Mouse (Mus musculus) cerebellum, adult 8-10 months (tissue): ENCODE data around the gene Cadm1.

Experiments used
- DNase-seq: peaks from one replicate; pipeline ENCODE4 v3.0.0; 2022

Gene Cadm1

GRCm38 (mm10) chr9:47825668-47826067 lies 295.7 kb downstream of the Cadm1 start:
- DNase-seq, result no peak

DNA sequence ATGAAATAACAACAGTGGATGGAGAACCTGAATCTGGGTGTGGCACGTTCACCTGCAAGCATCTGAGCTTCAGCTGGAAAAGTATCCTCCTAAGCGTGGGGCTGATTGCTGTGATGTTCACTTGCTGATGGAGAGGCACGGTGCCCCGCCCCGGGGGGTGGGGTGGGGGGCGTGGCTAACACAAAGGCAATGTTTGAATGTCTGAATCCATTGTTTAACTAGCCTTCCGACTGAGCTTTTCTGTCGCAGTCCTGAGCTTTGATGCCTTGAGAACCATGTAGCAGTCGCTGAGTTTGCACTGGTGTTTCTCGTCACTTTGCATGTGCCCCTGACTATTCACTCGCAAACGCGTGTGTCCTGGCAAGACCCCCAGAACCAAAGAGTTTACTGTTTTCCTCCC lies 298.8 kb downstream of the Cadm1 start:
- no peak for DNase-seq

GRCm38 (mm10) chr9:47829204-47829603 lies 299.2 kb downstream of the Cadm1 start:
- DNase-seq, result no peak

DNA sequence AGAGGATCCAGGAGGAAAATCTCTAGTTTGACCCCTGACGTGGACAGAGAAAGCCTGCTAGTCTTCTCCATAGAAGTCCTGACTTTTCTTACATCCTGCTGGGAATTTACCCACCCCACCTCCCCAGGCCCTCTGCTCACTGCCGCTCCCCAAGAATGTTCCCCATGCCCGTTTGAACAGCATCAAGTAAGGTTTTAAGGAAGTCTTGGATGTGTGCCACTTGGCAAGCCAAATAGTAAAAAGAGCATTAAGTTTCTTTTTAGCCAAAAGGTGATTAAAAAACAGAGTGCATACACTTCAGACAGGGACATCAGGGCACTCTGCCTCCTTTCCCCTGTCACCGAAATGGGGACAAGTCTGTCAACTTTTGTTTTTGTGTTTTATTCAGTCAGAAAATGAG lies 299.9 kb downstream of the Cadm1 start:
- DNase-seq, result no peak

DNA sequence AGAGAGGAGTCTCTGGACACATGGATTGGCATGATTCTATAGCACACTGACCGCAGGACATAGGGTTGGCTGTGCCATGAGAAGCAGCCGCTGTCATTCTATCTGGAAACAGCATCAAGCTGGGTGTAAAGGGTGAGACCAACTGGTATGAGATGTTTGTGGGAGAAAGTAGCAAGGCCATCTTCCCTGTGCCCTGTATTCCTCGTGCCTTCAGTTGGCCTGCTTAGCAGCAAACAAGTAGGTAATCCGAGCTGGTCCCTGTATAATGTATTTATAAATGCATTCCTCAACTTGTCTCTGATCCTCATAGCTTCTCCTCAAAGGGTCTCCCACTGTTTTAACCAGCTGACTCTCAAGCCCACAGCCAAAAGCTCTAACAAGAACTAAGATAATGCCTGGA lies 301.4 kb downstream of the Cadm1 start:
- no peak for DNase-seq

- DNase-seq, result no peak
These were observed 308.2 kb downstream of the Cadm1 start for GRCm38 (mm10) chr9:47838170-47838569.

GRCm38 (mm10) chr9:47838890-47839691 lies 309.1 kb downstream of the Cadm1 start:
- DNase-seq, result no peak

- DNase-seq, result no peak
These were observed 309.7 kb downstream of the Cadm1 start for GRCm38 (mm10) chr9:47839692-47840025.

DNA sequence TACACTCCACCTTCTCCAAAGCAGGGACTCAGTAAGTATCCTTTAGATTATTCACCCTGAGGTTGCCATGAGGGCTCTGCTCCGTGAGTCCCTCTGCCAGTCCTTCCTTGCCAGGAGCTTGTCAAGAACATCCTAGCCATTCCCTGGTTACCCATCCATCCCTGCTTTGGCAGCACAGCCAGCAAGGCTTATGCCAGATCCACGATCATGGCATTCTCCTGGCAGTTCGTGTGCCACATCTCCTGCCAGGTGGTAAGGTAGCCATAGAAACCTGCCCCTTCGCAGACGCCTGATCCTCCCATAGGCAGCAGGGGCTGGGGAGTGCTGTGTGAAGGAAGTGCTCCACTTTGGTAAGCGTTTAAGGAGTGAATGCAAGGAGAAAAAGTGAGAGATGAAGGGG lies 313.4 kb downstream of the Cadm1 start:
- DNase-seq, result no peak

GRCm38 (mm10) chr9:47846275-47846674 lies 316.3 kb downstream of the Cadm1 start:
- DNase-seq, result no peak

- no peak for DNase-seq
These were observed 317.0 kb downstream of the Cadm1 start for GRCm38 (mm10) chr9:47846926-47847325.

DNA sequence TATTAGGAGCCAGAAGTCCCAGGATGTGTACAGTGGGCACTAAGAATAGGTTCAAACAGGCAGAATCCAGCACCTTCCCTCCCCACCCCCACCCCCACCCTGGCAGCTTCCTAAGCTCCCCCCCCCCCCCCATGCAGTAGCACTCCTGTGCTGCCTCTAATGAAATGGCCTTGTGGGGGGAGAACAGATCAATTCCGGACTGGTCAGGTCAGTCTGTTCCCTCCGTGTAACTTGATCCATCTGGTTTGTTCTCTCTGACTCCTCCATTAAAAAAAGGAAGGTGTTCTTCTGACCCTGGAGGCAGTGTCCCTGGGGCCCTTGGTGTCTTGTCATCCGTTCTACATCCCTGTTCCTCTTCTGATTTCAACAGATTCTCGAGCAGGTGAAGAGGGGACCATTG lies 317.8 kb downstream of the Cadm1 start:
- no peak for DNase-seq

DNA sequence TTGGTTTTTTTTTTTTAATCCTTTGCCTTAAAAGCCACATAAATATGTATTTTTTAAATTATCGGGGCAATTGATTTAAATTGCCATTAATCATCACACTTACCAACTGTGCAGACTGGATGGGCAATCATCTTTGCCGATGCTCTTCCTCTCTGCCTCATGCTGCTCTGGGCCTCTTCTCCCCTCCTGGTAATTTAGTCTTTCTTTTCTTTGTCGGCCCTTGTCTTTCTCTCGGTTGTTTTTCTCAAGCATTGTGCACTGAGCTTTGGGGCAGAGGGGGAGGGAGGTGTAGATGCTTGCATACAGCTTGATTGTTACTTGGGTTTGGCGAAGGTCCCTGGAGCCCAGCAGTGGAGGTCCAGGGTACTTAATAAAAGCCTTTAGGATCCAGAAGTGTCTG lies 318.8 kb downstream of the Cadm1 start:
- no peak for DNase-seq

DNA sequence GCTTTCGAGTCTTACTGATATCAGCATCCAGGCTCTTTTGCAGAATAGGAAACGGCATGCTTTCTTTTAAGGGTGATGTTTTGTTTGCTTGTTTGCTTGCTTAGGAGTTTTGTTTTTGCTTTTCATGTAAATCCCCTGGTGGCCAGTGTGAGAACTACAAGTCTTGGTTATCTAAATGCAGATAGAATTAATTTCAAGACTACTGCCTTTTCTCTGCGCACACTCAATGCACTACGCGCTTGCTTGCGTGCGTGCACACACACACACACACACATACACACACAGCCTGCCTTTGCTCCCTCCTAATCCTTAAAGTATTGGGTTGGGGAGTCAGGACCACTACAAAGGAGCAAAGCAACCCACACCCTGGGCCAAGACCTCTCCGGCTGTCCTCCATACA lies 326.3 kb downstream of the Cadm1 start:
- DNase-seq, result peak; percentile 22

DNA sequence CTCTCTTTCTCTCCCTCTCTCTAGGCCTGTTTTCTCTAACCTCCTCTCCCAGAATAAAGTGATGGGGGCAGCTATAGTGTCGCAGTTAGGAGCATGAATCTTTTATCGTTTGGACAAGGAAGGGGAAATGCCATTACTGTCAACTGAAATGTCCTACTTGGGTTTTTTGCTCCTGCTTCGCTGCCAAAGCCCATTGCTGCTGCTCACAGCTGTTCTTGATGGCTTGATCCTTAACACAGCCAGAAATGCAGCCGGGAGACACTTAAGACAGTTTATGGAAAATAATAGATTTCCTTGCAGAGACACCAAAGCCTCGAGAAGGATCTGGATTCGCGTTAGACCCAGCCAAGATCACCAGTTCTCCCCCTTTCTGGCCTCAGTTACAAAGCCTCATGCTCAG lies 327.3 kb downstream of the Cadm1 start:
- no peak for DNase-seq

GRCm38 (mm10) chr9:47858134-47858533 lies 328.2 kb downstream of the Cadm1 start:
- DNase-seq, result no peak

GRCm38 (mm10) chr9:47858778-47859395 lies 328.9 kb downstream of the Cadm1 start:
- DNase-seq, result no peak

DNA sequence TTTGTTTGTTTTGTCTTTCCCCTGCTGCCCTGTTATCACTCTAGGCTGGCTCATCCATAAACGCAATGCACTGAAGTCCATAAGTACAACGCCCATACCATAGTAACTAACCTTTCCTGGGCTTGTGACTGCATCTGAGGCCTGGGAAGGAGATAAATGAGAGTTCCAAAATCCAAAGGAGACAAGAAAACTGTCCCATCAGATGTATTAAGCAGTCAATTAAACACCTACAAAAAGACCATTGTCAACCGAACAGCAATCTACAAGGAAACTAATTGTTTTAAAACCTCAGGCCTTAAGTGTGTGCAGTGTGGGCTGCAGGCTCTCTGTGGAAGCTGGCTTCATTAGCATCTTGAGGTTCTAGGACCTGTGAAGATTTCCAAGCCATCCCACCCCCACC lies 331.0 kb downstream of the Cadm1 start:
- no peak for DNase-seq

DNA sequence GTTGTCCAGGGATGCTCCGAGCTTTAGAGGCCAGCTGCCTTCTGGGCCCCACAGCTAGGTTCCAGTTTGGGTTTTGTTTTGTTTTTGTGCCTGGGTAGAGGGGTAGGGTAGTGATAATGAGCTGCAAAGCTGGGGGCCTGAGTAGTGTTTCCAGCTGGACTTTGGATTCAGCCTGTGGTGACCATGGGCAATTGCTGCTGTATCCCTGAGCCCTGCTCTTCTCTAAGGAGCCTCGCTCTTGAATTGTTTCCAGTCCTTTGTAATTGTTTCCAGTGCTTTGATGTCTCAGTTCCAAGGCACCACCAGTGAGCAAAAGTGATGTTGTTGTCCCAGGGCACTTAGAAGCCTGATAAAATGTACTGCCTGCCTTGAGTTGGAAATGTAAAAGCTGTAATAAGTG lies 331.8 kb downstream of the Cadm1 start:
- no peak for DNase-seq

- no peak for DNase-seq
These were observed 336.0 kb downstream of the Cadm1 start for GRCm38 (mm10) chr9:47866001-47866400.

DNA sequence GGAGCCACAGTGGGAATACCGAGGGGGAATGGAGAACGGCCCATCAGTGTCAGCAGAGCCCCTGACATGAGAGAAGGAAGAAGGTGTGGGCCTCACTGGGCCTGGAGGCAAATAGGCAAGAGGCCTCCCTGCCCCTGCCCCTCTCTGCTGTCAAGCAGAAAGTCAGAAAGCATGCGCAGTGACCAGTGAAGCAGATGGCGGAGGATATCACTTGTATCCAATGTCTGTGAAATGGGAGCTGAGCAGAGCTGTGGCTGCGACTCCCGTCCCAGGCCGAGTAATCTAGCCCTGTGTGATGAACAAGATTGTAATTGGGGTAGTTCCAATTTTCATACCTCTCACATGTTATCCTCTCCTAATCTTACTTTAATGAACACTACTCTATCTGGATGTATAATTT lies 337.5 kb downstream of the Cadm1 start:
- no peak for DNase-seq

DNA sequence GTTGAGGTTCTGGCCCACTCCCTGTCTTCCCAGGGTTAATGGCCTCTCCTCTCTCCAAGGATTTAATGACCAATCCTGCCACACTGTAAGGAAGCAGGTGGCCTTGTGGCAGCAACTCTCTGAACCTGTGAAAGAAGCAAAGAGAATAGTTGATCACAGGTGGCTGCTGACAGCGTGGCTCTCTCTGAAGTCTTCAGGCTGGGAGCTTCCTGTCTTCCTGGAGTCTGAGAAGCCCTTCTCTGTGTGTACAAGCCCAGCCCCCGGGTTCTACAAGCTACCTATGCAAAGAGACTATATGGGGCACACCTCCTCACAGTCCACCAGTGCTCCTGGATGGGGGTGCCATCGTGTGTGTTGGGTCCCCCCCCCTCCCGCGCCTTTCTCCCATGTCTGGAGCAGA lies 339.7 kb downstream of the Cadm1 start:
- DNase-seq, result no peak

DNA sequence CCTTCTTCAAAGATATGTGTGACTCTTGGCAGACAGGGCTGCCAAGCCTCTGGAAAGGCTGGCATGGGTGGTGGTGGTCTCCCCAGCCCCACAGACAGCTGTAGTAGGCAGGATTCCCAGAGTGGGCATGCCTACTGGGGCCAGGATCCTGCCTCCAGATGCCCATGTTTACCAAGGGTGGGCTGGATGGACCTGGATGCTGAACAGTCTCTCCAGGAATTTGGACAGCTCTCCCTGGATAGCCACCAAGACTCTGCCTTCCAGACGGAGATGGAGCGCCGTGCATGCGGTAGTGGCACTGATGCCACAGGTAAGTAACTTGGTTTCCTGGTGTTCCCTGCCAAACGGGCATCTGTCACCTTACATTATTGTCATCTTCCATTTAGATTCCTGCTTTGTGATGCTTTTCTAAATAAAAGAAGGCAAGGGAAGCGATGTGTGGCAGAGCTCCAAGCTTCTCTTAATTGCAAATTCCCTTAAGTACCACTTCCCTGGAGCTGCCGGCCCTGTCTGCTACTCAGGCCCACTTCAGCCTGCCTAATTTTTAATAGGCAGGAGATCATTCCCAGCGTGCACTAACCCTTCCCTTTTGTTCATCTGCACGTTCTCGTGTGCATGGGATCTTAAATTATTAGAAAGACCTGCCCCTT lies 346.7 kb downstream of the Cadm1 start:
- peak; percentile 30 for DNase-seq

DNA sequence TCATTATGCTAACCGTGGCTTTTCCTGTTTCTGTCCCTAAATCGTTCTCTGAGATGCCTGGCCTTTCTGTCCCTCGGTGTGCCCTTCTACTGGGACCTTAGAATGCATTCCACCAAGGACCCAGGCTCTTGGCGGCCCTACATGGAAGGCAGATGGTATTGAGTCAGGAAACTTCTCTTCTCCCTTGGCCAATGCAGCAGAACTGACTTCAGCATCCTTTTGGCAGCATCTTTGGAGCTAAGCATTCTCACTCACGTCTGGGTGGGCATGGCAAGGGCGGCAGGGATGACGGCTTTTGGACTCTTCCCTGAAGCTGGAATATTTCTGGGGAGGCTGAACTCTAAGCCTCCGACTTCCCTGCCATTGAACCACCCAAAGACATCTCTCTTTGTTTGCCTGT lies 350.2 kb downstream of the Cadm1 start:
- no peak for DNase-seq
